Mouse (Mus musculus) lung, embryonic 15.5 days (tissue): ENCODE measurements around the gene Has1. TPM values are rescaled to one million over a fixed set of nuclear protein-coding genes. Genes with fewer than 3 reads are reported as not detected.

Experiments used
- ATAC-seq: fragments of 200-750 bp; cut with Nextera tagmentation; 2 replicates; pipeline ENCODE4 v1.8.0; 2017; ENCODE audit warnings: moderate number of reproducible peaks, borderline replicate concordance; ENCODE audit not compliant: low FRiP score, low TSS enrichment; ENCODE audit errors: extremely low read depth
- H3K27ac ChIP-seq: fragments of 300-500 bp; sonication (generic); 2 replicates; pipeline ENCODE4 v1.5.1; 2015; ENCODE audit warnings: moderate library complexity, mild to moderate bottlenecking, inconsistent platforms
- H3K27me3 ChIP-seq: fragments of 300-500 bp; sonication (generic); 2 replicates; pipeline ENCODE4 v1.6.1; 2015; ENCODE audit warnings: inconsistent platforms
- H3K36me3 ChIP-seq: fragments of 300-500 bp; sonication (generic); 2 replicates; pipeline ENCODE4 v1.6.1; 2015; ENCODE audit warnings: inconsistent platforms
- H3K4me1 ChIP-seq: fragments of 300-500 bp; sonication (generic); 2 replicates; pipeline ENCODE4 v1.6.1; 2015; ENCODE audit warnings: inconsistent platforms
- H3K4me2 ChIP-seq: fragments of 300-500 bp; sonication (generic); 2 replicates; pipeline ENCODE4 v1.6.1; 2015; ENCODE audit warnings: inconsistent platforms, mild to moderate bottlenecking, moderate library complexity
- H3K4me3 ChIP-seq: fragments of 300-500 bp; sonication (generic); 2 replicates; pipeline ENCODE4 v1.5.1; 2015; ENCODE audit warnings: mild to moderate bottlenecking, inconsistent platforms
- H3K9ac ChIP-seq: fragments of 300-500 bp; sonication (generic); 2 replicates; pipeline ENCODE4 v1.6.1; 2015; ENCODE audit warnings: inconsistent platforms
- H3K9me3 ChIP-seq: fragments of 300-500 bp; sonication (generic); 2 replicates; pipeline ENCODE4 v1.6.1; 2016; ENCODE audit warnings: inconsistent platforms
- whole genome bisulfite sequencing: fragments of 180-500 bp; shearing (Covaris S2); methylation state at CpG from one replicate; pipeline ENCODE4 v1.1.7; 2015; 5-methylcytosine and 5-hydroxymethylcytosine counted together
- polyA plus RNA-seq: library from polyadenylated mRNA; unstranded; fragments of >200 nt; fragmentation: Nextera tagmentation; extraction: Ambion mirVana; gene quantifications from 2 replicates; pipeline ENCODE4 v1.2.1, GENCODE M21; 2015

Has1 gene
- 0.93 and 0.97 TPM in 2 replicates for polyA plus RNA-seq

GRCm38 (mm10) chr17:17855064-17855838 lies at the start of gene Has1:
TSS of gene Has1 (minus strand) at chr17:17855205.
- Histone ChIP-seq H3K36me3 (0 out of 2 replicates have a peak, but pooled peaks cover 3% of the 10 kb centered on the region), H3K9me3 (no peaks in the 10 kb centered on the region), H3K4me2 (no peak within 1 kb of the TSS), H3K4me1 (no peaks in the 10 kb centered on the region), H3K27ac (no peak within 1 kb of the TSS), H3K9ac (no peak within 1 kb of the TSS), H3K27me3 (no peaks in the 10 kb centered on the region), H3K4me3 (no peak within 1 kb of the TSS)
- WGBS = 27% methylated on average over 8 of the region's 8 CpGs
- no peak for ATAC-seq

DNA sequence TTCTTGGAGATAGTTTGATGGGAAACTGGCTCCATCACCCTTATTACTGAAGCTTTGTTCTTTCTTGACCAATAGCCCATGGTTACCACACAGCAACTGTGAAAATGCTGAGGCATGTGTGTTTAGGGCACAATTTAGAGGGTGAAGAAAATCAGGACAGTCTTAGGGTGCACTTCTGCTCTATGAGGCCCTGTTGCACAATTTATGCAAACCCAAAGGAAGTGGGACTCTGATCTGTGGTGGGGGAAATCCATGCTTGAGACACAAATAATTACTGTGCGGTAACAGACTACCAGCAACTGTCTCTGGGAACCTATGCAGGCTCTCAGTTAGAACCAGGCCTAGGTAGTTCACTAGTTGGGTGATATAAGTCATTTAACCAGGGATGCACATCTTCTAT lies 45.8 kb upstream of the Has1 start:
- Histone ChIP-seq H3K4me1 (no peaks in the 10 kb centered on the region), H3K9me3 (no peaks in the 10 kb centered on the region), H3K27ac (no peak overlapping the region), H3K4me2 (no peak overlapping the region), H3K9ac (no peak overlapping the region), H3K27me3 (no peaks in the 10 kb centered on the region), H3K36me3 (no peaks in the 10 kb centered on the region), H3K4me3 (no peak overlapping the region)
- 77% methylated on average over 1 of the region's 1 CpGs for WGBS
- no peak for ATAC-seq

DNA sequence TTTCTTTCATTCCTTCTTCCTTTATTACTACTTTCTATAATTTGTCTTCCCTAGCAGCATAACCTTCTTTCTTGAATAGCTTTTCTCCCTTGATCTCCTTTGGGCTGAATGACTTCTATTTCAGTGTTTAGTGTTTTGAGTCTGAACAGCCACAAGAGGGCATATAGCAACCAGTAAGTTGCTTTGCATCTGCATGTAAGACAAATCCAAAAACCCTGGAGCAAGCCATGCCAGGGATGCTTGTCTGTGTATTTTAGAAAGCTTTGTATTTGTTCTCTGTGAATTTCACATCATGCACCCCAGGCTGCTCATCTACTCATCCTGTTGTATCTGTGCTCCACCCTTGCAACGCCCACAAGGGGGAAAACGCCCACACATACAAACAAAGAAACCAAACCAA lies 44.3 kb upstream of the Has1 start:
- WGBS = 79% methylated on average over 2 of the region's 2 CpGs
- Histone ChIP-seq H3K4me2 (no peak overlapping the region), H3K27me3 (no peaks in the 10 kb centered on the region), H3K4me1 (no peaks in the 10 kb centered on the region), H3K36me3 (no peaks in the 10 kb centered on the region), H3K9ac (no peak overlapping the region), H3K4me3 (no peak overlapping the region), H3K27ac (no peak overlapping the region), H3K9me3 (no peaks in the 10 kb centered on the region)
- ATAC-seq = no peak

GRCm38 (mm10) chr17:17896039-17896438 lies 41.0 kb upstream of the Has1 start:
- H3K4me3 ChIP-seq = no peak overlapping the region
- H3K36me3 ChIP-seq = no peaks in the 10 kb centered on the region
- no peak for ATAC-seq
- H3K9me3 ChIP-seq = no peaks in the 10 kb centered on the region
- H3K27me3 ChIP-seq = no peaks in the 10 kb centered on the region
- H3K9ac ChIP-seq = no peak overlapping the region
- no peaks in the 10 kb centered on the region for H3K4me1 ChIP-seq
- WGBS = 3% methylated on average over 4 of the region's 4 CpGs
- H3K4me2 ChIP-seq = no peak overlapping the region
- no peak overlapping the region for H3K27ac ChIP-seq

GRCm38 (mm10) chr17:17889732-17890425 lies 34.9 kb upstream of the Has1 start:
- H3K4me1 ChIP-seq = no peaks in the 10 kb centered on the region
- WGBS = 82% methylated on average over 2 of the region's 2 CpGs
- no peaks in the 10 kb centered on the region for H3K27me3 ChIP-seq
- H3K9me3 ChIP-seq = no peaks in the 10 kb centered on the region
- no peak for ATAC-seq
- no peak overlapping the region for H3K4me3 ChIP-seq
- H3K27ac ChIP-seq = no peak overlapping the region
- no peak overlapping the region for H3K4me2 ChIP-seq
- no peaks in the 10 kb centered on the region for H3K36me3 ChIP-seq
- no peak overlapping the region for H3K9ac ChIP-seq

GRCm38 (mm10) chr17:17887774-17888248 lies 32.8 kb upstream of the Has1 start, which contains the start of the genes Fpr2 and Fpr3:
TSS of gene Fpr2 (plus strand) at chr17:17887824.
TSS of gene Fpr3 (plus strand) at chr17:17887852.
- Histone ChIP-seq H3K27me3 (no peaks in the 10 kb centered on the region), H3K4me1 (no peaks in the 10 kb centered on the region), H3K4me2 (no peak within 1 kb of the TSS), H3K9me3 (no peaks in the 10 kb centered on the region), H3K27ac (no peak within 1 kb of the TSS), H3K4me3 (no peak within 1 kb of the TSS), H3K36me3 (no peaks in the 10 kb centered on the region), H3K9ac (no peak within 1 kb of the TSS)
- ATAC-seq = no peak
- 43% methylated on average over 1 of the region's 1 CpGs for WGBS

DNA sequence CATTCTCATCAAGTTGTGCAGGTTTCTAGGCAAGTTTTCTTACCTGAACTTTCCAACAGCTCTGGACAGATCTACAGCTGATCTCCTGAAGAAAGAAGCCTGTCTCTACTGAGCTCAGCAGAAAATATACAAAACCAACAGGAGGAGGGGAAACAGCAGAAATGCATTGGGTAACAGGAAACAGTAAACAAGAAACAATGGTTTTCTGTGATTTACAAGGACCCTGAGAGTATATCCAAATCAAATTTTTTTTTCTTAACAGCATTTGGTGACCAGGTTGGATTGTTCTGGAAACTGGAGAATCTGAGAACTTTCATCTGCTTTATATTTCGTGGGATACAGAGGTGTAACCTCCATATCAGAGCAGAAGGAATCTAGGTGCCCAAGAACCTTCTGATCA lies 28.8 kb upstream of the Has1 start, which contains the start of gene Fpr1:
TSS of gene Fpr1 (minus strand) at position 101 of the 400 bp plus-strand sequence.
- Histone ChIP-seq H3K27me3 (no peaks in the 10 kb centered on the region), H3K27ac (no peak within 1 kb of the TSS), H3K9ac (no peak within 1 kb of the TSS), H3K36me3 (no peaks in the 10 kb centered on the region), H3K4me2 (no peak within 1 kb of the TSS), H3K4me3 (no peak within 1 kb of the TSS), H3K9me3 (no peaks in the 10 kb centered on the region), H3K4me1 (no peaks in the 10 kb centered on the region)
- no peak for ATAC-seq
- WGBS = 36% methylated on average over 1 of the region's 1 CpGs

GRCm38 (mm10) chr17:17882672-17883071 lies 27.7 kb upstream of the Has1 start:
- Histone ChIP-seq H3K4me3 (no peak overlapping the region), H3K4me2 (no peak overlapping the region), H3K36me3 (no peaks in the 10 kb centered on the region), H3K4me1 (no peaks in the 10 kb centered on the region), H3K27ac (no peak overlapping the region), H3K27me3 (no peaks in the 10 kb centered on the region), H3K9me3 (no peaks in the 10 kb centered on the region), H3K9ac (no peak overlapping the region)
- no peak for ATAC-seq
- 62% methylated on average over 3 of the region's 3 CpGs for WGBS

- ATAC-seq = no peak
- H3K4me2 ChIP-seq = no peak overlapping the region
- 59% methylated on average over 1 of the region's 1 CpGs for WGBS
- H3K9me3 ChIP-seq = no peaks in the 10 kb centered on the region
- H3K27me3 ChIP-seq = no peaks in the 10 kb centered on the region
- no peaks in the 10 kb centered on the region for H3K4me1 ChIP-seq
- H3K4me3 ChIP-seq = no peak overlapping the region
- H3K36me3 ChIP-seq = no peaks in the 10 kb centered on the region
- no peak overlapping the region for H3K27ac ChIP-seq
- no peak overlapping the region for H3K9ac ChIP-seq
These were observed 24.3 kb upstream of the Has1 start for GRCm38 (mm10) chr17:17879347-17879746.

DNA sequence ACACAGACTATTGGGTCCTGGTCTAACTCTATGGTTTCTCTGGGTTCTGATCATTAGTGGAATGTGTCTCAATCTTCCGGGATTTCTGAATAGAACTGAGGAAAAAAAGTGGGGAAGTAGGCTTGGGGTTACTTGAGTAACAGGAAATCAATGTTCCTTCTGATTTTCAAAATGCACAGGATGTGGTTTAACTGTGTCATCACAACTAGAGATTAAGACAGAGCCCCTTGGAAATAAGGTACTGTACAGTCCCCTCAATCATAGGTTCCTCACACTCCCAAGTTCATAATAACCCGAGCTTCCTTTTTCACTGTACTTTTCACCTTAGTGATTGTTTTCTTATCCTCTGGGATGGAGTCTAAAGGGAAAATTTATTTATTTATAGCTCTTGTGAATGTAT lies 16.7 kb upstream of the Has1 start:
- H3K9ac ChIP-seq = no peak overlapping the region
- whole genome bisulfite sequencing = 77% methylated on average over 2 of the region's 2 CpGs
- no peaks in the 10 kb centered on the region for H3K27me3 ChIP-seq
- no peak for ATAC-seq
- no peaks in the 10 kb centered on the region for H3K4me1 ChIP-seq
- H3K27ac ChIP-seq = no peak overlapping the region
- H3K36me3 ChIP-seq = no peaks in the 10 kb centered on the region
- no peak overlapping the region for H3K4me3 ChIP-seq
- no peak overlapping the region for H3K4me2 ChIP-seq
- peaks cover 3% of the 10 kb centered on the region; the same call in 1 of the 2 replicates for H3K9me3 ChIP-seq

GRCm38 (mm10) chr17:17870892-17871550 lies 16.0 kb upstream of the Has1 start:
- 79% methylated on average over 2 of the region's 2 CpGs for WGBS
- Histone ChIP-seq H3K4me3 (no peak overlapping the region), H3K27me3 (no peaks in the 10 kb centered on the region), H3K9me3 (peaks cover 3% of the 10 kb centered on the region; the same call in 1 of the 2 replicates), H3K27ac (no peak overlapping the region), H3K9ac (no peak overlapping the region), H3K4me1 (no peaks in the 10 kb centered on the region), H3K4me2 (no peak overlapping the region), H3K36me3 (no peaks in the 10 kb centered on the region)
- ATAC-seq = no peak
